Mouse (Mus musculus): Measurements from ENCODE around the gene Akirin2. TPM values are rescaled to one million over a fixed set of nuclear protein-coding genes. Genes with fewer than 3 reads are reported as not detected.

Gene Akirin2
- polyA plus RNA-seq, 2 experiments from 2014 or later = 8.7 to 14.6 TPM

DNA sequence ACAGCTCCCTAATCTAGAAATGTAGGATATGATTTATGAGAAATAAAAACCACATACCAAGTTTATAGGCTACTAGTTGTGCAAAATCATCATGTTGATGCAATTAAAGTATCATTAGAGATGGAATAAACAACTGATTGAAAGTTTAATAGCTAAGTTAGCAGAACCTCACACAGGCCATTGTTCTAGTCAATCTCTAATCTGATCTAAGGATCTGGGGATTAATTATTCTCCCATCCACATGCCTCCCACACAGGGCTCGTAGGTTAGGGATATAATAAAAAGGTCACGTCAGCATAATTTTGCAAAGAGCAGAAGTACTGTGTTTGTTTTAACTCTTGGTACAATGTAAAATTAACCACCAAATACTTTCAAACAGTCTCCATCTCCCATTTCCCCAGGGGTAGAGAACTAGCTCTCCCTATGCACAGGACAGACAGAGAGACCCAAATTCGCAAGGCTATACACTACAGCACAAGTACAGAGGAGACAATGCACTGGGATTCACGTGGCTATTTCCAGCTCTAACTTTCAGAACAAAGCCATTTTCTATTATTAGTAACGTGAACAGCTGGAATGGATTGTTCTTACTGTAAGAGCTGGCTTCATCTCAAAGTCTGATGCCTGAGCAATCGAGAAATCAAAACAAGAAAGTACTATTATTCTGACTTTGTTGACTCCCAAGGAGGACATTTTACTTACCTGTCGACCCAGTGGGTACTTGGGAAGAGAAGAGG lies 34.3 kb downstream of the Akirin2 start:
- ATAC-seq = no peak

DNA sequence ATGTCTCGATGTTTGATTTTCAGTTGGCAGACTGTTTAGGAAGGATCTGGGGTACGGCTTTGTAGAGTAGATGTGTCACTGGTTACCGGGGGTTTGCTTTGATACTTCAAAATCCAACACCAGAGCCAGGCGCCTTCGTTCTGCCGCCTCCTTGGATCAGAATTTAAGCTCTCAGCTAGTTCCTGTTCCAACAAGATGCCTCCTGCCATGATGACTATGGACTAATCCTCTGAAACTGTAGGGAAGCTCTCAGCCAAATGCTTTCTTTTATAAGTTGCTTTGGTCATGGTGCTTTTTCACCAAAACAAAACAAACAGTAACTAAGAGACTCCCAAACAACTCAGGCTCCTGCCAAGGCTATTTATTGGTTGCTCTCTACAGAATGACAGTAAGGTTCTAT lies 52.4 kb downstream of the Akirin2 start:
- no peak for ATAC-seq

DNA sequence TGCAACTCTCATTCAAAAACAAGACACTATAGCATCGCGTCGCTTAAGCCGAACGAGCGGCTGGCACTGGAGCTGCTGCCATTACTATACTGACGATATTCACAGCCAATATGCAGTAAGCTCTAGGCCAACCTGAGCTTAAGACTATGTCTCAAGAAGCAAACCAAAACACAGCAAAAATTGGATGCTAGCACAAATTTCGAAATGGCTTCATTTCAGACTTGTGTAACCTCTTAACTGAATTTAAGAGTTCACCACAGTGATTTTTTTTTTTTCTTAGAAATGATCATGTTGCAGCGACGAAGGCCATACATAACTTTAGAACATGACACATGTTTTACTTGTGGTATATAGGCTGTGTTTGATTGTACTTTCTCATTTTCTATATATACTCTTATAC lies 55.9 kb downstream of the Akirin2 start:
- ATAC-seq = no peak

DNA sequence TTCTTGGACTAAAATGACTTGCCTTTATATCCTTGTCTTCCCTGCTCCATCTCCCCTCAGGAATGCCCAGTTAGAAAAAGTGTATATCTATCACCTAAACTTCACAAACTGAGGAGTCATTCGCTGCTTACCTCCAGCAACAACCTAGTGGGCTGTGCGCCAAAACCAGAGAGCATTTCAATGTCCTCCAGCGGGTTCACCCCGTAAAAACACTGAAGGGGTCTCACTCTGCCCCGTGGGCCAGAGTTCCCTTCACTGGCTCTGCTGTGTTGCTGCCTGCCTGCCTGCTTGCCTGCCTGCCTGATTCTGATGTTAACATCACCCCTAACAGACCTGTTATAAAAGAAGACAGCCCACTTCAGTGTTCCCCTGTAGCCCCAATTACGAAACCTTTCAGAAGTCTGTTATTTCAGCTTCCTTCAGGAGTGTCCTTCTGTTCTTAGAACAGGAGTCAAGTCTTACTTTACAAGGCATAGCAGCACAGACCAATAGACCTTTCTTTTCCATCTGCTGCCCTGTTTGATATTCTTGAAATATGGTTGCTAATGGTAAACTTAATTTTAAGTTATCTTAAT lies 62.9 kb downstream of the Akirin2 start:
- no peak for ATAC-seq

DNA sequence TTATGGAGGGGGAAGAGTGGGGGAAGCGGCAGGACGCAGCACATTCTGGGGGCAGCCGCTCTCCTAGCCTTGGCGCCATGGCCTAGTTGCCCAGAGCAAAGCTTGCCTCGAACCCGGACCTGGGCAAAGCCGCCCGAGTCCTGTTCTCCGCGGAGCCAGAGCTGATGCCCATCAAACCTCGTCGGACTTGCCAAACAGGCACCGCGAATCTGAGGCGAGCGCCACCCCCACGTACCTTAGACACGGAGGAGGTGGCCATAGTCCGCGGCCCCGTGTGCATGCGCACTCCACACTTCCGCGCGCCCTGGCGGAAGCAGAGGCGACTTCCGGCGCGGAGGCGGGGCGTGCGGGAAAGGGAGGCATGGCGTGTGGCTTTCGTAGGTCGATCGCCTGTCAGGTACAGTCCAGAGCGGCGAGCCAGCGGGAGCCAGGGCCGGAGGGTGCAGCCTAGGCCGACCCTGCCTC lies 63.9 kb downstream of the Akirin2 start, which contains the start of the genes Orc3 and Rars2:
Orc3 (minus strand) TSS at position 315 of the 465 bp plus-strand sequence.
Rars2 (plus strand) TSS at position 328 of the 465 bp plus-strand sequence.
- ATAC-seq = peak; percentile 98

DNA sequence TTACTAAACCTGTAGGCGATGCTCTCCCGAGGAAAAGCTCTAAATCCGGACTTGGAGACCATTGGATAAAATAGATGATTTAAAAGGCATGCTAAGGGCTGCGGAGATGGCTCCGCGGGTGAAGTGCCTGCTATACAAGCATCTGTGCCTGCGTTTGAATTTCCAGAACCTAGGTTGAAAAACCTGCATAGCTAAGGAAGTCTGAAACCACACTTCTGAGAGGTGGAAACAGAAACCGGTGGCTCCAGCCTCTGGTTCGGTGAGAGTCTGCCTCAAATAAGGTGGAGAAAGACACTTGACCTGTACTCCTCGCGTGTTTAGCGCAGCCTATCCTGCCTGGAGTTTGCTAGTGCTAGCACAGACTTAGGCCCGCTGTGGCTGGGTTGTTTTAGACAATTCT lies 64.6 kb downstream of the Akirin2 start:
- peak; percentile 34 for ATAC-seq

DNA sequence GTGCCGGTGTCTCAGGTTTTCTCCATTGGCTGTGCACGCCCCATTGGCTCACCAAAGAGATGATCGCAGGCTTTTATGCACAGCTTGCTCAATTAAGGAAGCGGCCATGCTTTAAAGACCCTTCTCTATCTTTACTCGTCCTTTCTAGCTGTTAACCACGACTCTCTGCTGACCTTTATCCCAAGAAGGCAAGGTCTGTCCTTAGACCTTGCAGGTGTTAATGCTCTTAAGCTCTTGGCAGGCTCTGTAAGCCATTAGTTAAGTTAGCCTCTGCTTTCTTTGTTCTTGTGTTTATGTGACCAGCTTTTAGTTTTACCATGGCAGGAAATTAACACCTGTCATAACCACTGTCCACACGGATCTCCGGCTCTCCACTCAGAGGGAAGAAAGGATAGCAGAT lies 65.4 kb downstream of the Akirin2 start:
- no peak for ATAC-seq

Other genes with a start within 250 kb of the Akirin2 start
- gene Orc3, start 64.0 kb downstream of the Akirin2 start, polyA plus RNA-seq (2017; shearing (Covaris generic)) = 100 to 1,000 TPM; 101 to 113 TPM
- 10 to 100 TPM; 45.6 to 59.2 TPM for gene Rars2, start 64.0 kb downstream of the Akirin2 start, polyA plus RNA-seq (2017; shearing (Covaris generic))
- 10 to 100 TPM; 29.6 to 33.9 TPM for gene Slc35a1, start 136.5 kb downstream of the Akirin2 start, polyA plus RNA-seq (2017; shearing (Covaris generic))
- not detected for gene Cfap206, start 179.3 kb downstream of the Akirin2 start, polyA plus RNA-seq (2017; shearing (Covaris generic))
- not detected for gene Gm136, start 205.3 kb downstream of the Akirin2 start, polyA plus RNA-seq (2017; shearing (Covaris generic))
- 10 to 100 TPM; 65.5 to 69.1 TPM for gene Smim8, start 227.5 kb downstream of the Akirin2 start, polyA plus RNA-seq (2017; shearing (Covaris generic))